Mouse (Mus musculus) ES-Bruce4 (cell line): ENCODE results near the gene Tmem135. TPM values are rescaled to one million over a fixed set of nuclear protein-coding genes. Genes with fewer than 3 reads are reported as not detected.

Source experiments
- H3K27ac ChIP-seq: 2 replicates; pipeline ENCODE4 v1.5.1; 2012; ENCODE audit warnings: low read length, inconsistent platforms; ENCODE audit not compliant: insufficient read depth
- H3K27me3 ChIP-seq: 2 replicates; pipeline ENCODE4 v1.6.1; 2012; ENCODE audit warnings: mild to moderate bottlenecking, low read length, inconsistent platforms; ENCODE audit not compliant: control insufficient read depth, poor library complexity, insufficient read depth, severe bottlenecking
- H3K36me3 ChIP-seq: 2 replicates; pipeline ENCODE4 v1.6.1; 2012; ENCODE audit warnings: inconsistent platforms, mild to moderate bottlenecking, low read length, moderate library complexity; ENCODE audit not compliant: control insufficient read depth, poor library complexity, insufficient read depth, severe bottlenecking
- H3K4me1 ChIP-seq: one replicate; pipeline ENCODE4 v1.8.1; 2011; ENCODE audit warnings: low read length; ENCODE audit not compliant: control insufficient read depth, insufficient read depth
- H3K4me3 ChIP-seq: 2 replicates; pipeline ENCODE4 v1.5.1; 2011; ENCODE audit warnings: low read depth, mild to moderate bottlenecking, low read length
- H3K9ac ChIP-seq: 2 replicates; pipeline ENCODE4 v1.6.1; 2012; ENCODE audit warnings: low read depth, mild to moderate bottlenecking, inconsistent platforms; ENCODE audit not compliant: poor library complexity, severe bottlenecking
- H3K9me3 ChIP-seq: replicated peaks from 2 replicates; pipeline ENCODE4 v1.6.1; 2012; ENCODE audit warnings: mild to moderate bottlenecking, low read length, inconsistent platforms; ENCODE audit not compliant: control insufficient read depth, poor library complexity, insufficient read depth, severe bottlenecking
- CTCF ChIP-seq: IDR thresholded peaks from one replicate; pipeline ENCODE4 v1.8.1; 2011; ENCODE audit warnings: low read depth, low read length
- EP300 ChIP-seq: IDR thresholded peaks from 2 replicates; pipeline ENCODE4 v1.6.1; 2011; ENCODE audit warnings: low read depth, low read length; ENCODE audit not compliant: insufficient read depth
- POLR2A ChIP-seq: IDR thresholded peaks from one replicate; pipeline ENCODE4 v1.8.1; 2011; ENCODE audit warnings: low read length; ENCODE audit not compliant: insufficient read depth
- polyA plus RNA-seq: library from polyadenylated mRNA; stranded (reverse); fragments of >200 nt; gene quantifications from 2 replicates; pipeline ENCODE4 v1.2.4, GENCODE M21; 2011; ENCODE audit warnings: low read depth; ENCODE audit not compliant: missing spikeins, insufficient read depth, insufficient read length

Tmem135 gene
- polyA plus RNA-seq, 1 experiment: 25.7 TPM

DNA sequence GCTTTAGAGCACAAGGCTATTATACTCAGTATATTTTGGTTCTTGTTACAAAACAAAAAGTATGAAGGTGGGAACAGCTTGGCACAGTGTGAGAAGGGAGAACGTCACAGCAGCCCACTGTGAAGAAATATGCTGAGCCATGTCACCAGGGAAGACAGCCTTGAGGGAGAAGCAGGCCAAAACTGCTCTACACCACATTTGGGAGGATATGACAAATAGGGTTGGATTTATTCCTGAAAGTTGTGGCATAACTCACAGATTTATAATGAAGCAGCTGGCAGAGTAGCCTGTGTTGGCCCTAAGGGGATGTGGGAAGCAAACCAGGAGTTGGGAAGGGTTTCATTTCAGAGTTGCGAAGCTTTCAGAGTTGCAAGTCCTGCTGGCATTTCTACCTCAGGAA lies 225.4 kb downstream of the Tmem135 start:
- Histone ChIP-seq H3K36me3 (no peaks in the 10 kb centered on the region), H3K27ac (no peak overlapping the region), H3K9me3 (no peaks in the 10 kb centered on the region), H3K4me3 (no peak overlapping the region), H3K9ac (no peak overlapping the region), H3K27me3 (no peaks in the 10 kb centered on the region), H3K4me1 (peaks cover 4% of the 10 kb centered on the region)
- TF ChIP-seq POLR2A: no peak
- no peak for TF ChIP-seq CTCF

DNA sequence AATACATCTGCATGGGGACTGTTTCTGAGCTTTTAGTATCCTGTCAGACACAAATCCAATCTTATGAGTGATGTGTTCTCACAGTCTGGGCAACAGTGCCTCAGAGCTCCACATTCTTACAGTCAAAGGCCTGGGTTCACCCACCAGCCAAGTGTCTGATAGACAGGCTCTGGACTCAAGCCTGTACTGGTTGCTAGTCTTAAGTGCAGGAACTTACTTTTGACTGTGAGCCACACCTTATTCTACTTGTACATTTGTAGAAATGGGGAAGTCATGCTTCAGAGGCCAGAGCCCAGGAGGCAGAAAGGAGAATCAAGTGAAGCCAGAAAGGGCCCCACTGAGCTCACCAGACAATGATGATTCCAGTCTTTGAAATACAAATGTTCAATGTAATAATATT lies 226.1 kb downstream of the Tmem135 start:
- no peaks in the 10 kb centered on the region for H3K36me3 ChIP-seq
- no peak overlapping the region for H3K4me3 ChIP-seq
- peaks cover 4% of the 10 kb centered on the region for H3K4me1 ChIP-seq
- H3K27me3 ChIP-seq: no peaks in the 10 kb centered on the region
- H3K27ac ChIP-seq: no peak overlapping the region
- TF ChIP-seq POLR2A (no peak), EP300 (no peak), CTCF (no peak)
- no peaks in the 10 kb centered on the region for H3K9me3 ChIP-seq
- H3K9ac ChIP-seq: no peak overlapping the region

- no peak overlapping the region for H3K9ac ChIP-seq
- H3K9me3 ChIP-seq: no peaks in the 10 kb centered on the region
- TF ChIP-seq POLR2A (no peak), CTCF (no peak), EP300 (no peak)
- H3K36me3 ChIP-seq: no peaks in the 10 kb centered on the region
- H3K4me3 ChIP-seq: no peak overlapping the region
- no peaks in the 10 kb centered on the region for H3K4me1 ChIP-seq
- no peak overlapping the region for H3K27ac ChIP-seq
- no peaks in the 10 kb centered on the region for H3K27me3 ChIP-seq
Observed at GRCm38 (mm10) chr7:89174430-89174829, 229.6 kb downstream of the Tmem135 start.

DNA sequence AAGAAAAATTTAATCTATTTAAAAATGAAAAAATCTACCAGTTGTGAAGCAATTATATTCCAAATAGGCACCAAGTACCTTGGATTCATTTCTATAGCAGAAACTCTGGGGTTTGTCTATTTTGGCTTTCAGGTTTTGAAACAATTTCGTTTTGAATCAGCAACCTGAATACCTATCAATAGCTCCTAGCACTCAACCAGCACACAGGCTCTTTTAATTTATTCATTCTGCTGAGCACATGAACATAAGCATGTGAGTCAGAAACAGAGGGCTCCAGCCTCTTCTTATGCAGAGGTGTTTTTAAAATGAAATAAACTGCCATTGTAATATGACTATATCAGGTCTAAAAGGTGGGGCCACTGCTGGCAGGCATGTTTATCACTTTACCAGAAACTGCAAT lies 231.0 kb downstream of the Tmem135 start:
- TF ChIP-seq EP300 (no peak), CTCF (no peak), POLR2A (no peak)
- Histone ChIP-seq H3K36me3 (no peaks in the 10 kb centered on the region), H3K27me3 (no peaks in the 10 kb centered on the region), H3K9ac (no peak overlapping the region), H3K4me1 (no peaks in the 10 kb centered on the region), H3K9me3 (no peaks in the 10 kb centered on the region), H3K4me3 (no peak overlapping the region), H3K27ac (no peak overlapping the region)

DNA sequence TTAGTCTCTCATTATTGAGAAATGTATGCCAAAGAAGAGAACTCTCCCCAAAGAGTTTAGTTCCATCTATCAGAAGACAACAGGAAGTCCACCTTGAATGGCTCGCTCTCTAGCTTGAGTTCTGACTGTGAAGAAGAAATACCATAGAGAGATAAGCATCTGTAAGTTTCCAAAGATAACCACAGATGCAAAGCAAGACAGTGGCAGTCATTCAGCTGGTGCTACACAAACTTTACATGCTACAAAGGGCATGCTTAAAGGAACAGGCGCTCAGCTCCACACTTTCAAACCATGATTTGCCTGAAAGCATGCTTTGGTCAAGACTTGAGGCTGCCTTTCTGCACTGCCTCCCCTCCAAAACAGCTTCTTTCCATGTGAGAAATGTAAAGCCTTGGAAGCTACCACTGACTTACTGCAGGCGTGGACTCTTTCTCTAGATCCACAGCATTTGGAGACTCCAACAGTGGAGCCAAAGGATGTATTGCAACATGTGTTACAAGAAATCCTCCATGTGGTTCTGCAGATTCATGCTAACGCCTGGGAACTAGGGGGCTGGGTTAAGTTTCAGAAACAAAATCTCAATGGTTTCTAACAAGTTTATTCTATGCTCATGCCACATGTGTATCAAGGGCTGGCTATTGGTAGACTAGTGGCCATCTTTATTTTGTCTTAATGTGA lies 232.1 kb downstream of the Tmem135 start:
- no peaks in the 10 kb centered on the region for H3K4me1 ChIP-seq
- no peak overlapping the region for H3K9ac ChIP-seq
- H3K9me3 ChIP-seq: no peaks in the 10 kb centered on the region
- no peaks in the 10 kb centered on the region for H3K36me3 ChIP-seq
- H3K4me3 ChIP-seq: no peak overlapping the region
- no peaks in the 10 kb centered on the region for H3K27me3 ChIP-seq
- no peak for TF ChIP-seq POLR2A
- TF ChIP-seq CTCF: no peak
- TF ChIP-seq EP300: no peak
- no peak overlapping the region for H3K27ac ChIP-seq

- Histone ChIP-seq H3K4me1 (no peaks in the 10 kb centered on the region), H3K27ac (no peak overlapping the region), H3K27me3 (no peaks in the 10 kb centered on the region), H3K9me3 (no peaks in the 10 kb centered on the region), H3K9ac (no peak overlapping the region), H3K36me3 (no peaks in the 10 kb centered on the region), H3K4me3 (no peak overlapping the region)
- no peak for TF ChIP-seq EP300
- peak; percentile 23 for TF ChIP-seq CTCF
- no peak for TF ChIP-seq POLR2A
Observed at GRCm38 (mm10) chr7:89168606-89169005, 235.4 kb downstream of the Tmem135 start.
